Mouse (Mus musculus): ENCODE data around the gene Etl4. TPM values are rescaled to one million over a fixed set of nuclear protein-coding genes. Genes with fewer than 3 reads are reported as not detected.

The Etl4 gene
- total RNA-seq, 2 experiments from 2014 or later = 138 to 142 TPM

- TF ChIP-seq CTCF (IDR thresholded peaks at IDR 0.05) = no peak
- peak; percentile 18 to 44 for DNase-seq (ENCODE audit: extremely low spot score in 1 of 2, low spot score in 2 of 2)
Measured at GRCm38 (mm10) chr2:20520636-20521595, 611.3 kb downstream of the Etl4 start.

DNA sequence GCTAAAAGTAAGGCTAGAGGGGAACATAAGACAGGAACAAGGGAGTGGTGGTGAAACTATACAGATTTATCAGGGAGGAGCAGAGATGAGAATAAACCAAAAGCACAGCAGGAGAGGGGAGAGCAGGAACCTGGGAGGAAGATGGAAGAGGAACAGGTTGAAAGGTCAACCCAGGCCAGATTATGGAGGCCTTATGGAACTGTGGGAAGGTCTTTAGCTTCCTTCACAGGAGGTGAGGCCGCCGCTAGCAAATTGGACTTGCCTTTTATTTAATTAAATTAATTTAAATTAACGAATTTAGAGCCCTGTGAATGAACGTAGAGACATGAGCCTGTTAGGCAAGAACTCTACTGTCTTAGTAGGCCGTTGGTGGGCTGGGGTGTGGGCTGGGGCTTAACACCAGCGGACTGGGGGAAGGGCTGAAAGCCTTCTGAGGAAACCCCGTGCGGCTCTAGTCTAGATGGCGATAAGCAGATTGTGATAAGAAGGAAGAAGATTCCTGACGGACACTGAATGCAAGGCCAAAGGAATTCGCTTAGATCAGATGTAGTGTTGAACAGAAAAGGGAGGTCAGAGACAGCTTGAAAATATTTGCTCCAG is 612.2 kb downstream of the Etl4 start:
- Histone ChIP-seq H3K4me3 (no peak overlapping the region), H3K27ac (no peak overlapping the region)
- TF ChIP-seq CTCF (IDR thresholded peaks at IDR 0.05) = no peak
- intact Hi-C loops (cut with DNase I) = no loop called here
- DNase-seq (ENCODE audit: extremely low spot score in 1 of 2, low spot score in 2 of 2) = no peak

More at GRCm38 (mm10) chr2:20520636-20521595, 611.3 kb downstream of the Etl4 start:
- intact Hi-C loops (cut with DNase I) = no loop called here
- H3K4me3 ChIP-seq = peak overlapping the region; percentile 25
- no peak overlapping the region for H3K27ac ChIP-seq

DNA sequence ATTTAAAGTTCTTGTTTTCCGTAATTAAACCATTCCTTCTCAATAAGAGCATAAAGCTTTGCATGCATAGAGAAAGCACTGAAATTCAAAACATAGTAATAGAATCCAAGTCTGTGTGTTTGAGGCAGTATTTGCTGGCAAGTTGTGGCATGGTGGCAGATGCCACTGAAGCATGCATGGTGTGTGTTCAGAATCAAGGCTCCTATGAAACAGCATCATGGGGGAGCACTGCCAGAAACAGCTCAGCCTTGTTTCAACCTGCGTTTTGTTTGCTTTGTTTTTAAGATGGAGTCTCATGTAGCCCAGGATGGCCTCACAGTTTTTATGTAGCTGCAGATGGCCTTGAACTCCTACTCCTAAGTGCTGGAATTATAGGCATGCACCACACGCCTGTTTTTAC is 614.1 kb downstream of the Etl4 start:
- TF ChIP-seq CTCF (IDR thresholded peaks at IDR 0.05) = no peak
- DNase-seq (ENCODE audit: extremely low spot score in 1 of 2, low spot score in 2 of 2) = no peak
- intact Hi-C loops (cut with DNase I) = no loop called here

DNA sequence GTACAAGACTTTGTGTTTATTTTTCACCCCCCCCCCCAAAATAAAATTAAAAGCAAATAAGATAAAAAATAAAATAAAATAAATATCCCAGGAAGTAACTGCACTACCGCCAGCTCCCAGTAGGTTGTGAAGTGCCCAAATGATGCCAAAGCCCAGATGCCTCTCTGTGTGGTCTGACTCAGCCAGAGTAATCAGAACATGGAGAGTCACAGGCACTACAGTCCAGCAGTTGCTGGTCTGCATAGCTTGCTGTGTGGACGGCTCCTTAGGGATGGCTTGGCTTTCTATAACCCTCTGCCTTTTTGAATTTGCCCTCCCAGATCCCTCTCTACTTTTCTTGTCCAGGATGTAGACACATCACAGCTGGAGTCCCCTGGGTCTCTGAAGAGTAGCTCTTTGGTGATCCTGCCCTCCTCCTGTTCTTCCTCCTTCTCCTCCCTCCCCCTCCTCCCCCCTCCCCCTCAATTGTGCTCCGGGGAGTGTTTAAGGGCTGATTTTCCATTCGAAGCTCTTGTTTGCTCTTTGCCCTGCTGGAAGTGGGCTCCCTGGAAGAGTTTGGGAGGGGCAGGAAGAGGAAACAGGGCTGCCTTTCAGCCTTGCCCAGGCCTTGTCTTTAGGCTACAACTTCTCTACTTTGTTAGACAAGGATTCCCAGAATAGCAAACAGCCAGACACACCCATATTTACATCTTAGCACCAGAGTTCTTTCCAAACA is 616.5 kb downstream of the Etl4 start:
- no peak for DNase-seq (ENCODE audit: extremely low spot score in 1 of 2, low spot score in 2 of 2)
- H3K27ac ChIP-seq = no peak overlapping the region
- intact Hi-C loops (cut with DNase I) = no loop called here
- H3K4me3 ChIP-seq = no peak overlapping the region
- TF ChIP-seq CTCF (IDR thresholded peaks at IDR 0.05) = peak; percentile 25; the same call in 1 of the 2 replicates

More for the DNA sequence above, 614.1 kb downstream of the Etl4 start:
- no peak overlapping the region for H3K27ac ChIP-seq
- H3K4me3 ChIP-seq = no peak overlapping the region

DNA sequence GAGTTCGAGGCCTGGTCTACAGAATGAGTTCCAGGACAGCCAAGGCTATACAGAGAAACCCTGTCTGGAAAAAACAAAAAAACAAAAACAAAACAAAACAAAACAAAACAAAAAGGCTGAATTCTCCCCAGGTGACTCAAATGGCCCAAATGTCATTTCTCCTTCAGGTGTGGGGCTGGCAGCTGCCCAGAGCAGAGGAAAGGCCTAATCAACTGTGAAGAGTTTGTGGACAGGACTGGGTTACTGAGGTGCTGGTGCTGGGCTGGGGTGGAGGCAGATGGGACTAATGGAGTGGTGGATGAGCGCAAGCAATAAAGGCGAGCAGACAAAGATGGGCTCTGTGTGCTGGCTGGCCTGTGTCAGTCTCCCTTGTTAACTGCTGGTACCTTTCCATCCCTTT is 617.3 kb downstream of the Etl4 start:
- intact Hi-C loops (cut with DNase I) = no loop called here
- no peak for TF ChIP-seq CTCF (IDR thresholded peaks at IDR 0.05)
- H3K4me3 ChIP-seq = no peak overlapping the region
- no peak for DNase-seq (ENCODE audit: extremely low spot score in 1 of 2, low spot score in 2 of 2)
- no peak overlapping the region for H3K27ac ChIP-seq

- TF ChIP-seq CTCF (IDR thresholded peaks at IDR 0.05) = no peak
- no peak for DNase-seq (ENCODE audit: extremely low spot score in 1 of 2, low spot score in 2 of 2)
- Histone ChIP-seq H3K4me3 (no peak overlapping the region), H3K27ac (no peak overlapping the region)
- intact Hi-C loops (cut with DNase I) = no loop called here
Measured at GRCm38 (mm10) chr2:20532623-20533022, 623.0 kb downstream of the Etl4 start.

DNA sequence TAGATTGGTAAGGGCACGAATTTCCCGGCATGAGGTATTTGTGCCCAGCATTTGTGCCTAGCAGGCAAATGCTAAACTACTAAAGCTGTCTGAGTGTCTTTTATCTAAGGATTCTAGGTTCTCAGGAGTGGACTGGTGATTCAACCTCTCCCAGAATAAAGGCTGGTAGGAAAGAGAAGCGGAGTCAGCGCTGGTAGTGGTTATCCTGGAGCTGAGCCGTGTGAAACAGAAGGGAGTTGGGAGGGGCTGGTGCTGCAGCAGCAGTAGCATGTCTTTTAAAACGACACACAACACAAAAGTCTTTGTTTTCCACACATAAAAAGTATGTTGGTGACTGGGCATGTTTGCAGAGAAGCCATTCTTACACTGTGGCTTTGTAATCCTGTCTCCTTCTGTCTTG is 628.2 kb downstream of the Etl4 start:
- TF ChIP-seq CTCF (IDR thresholded peaks at IDR 0.05) = no peak
- Histone ChIP-seq H3K27ac (no peak overlapping the region), H3K4me3 (no peak overlapping the region)
- no peak for DNase-seq (ENCODE audit: extremely low spot score in 1 of 2, low spot score in 2 of 2)
- intact Hi-C loops (cut with DNase I) = no loop called here

GRCm38 (mm10) chr2:20538871-20539270 is 629.3 kb downstream of the Etl4 start:
- no peak overlapping the region for H3K4me3 ChIP-seq
- no peak for DNase-seq (ENCODE audit: extremely low spot score in 1 of 2, low spot score in 2 of 2)
- H3K27ac ChIP-seq = no peak overlapping the region
- TF ChIP-seq CTCF (IDR thresholded peaks at IDR 0.05) = no peak
- intact Hi-C loops (cut with DNase I) = no loop called here

- H3K27ac ChIP-seq = no peak overlapping the region
- TF ChIP-seq CTCF (IDR thresholded peaks at IDR 0.05) = no peak
- H3K4me3 ChIP-seq = no peak overlapping the region
- DNase-seq (ENCODE audit: extremely low spot score in 1 of 2, low spot score in 2 of 2) = no peak
- intact Hi-C loops (cut with DNase I) = no loop called here
Measured at GRCm38 (mm10) chr2:20541261-20541660, 631.7 kb downstream of the Etl4 start.

GRCm38 (mm10) chr2:20542286-20542685 is 632.7 kb downstream of the Etl4 start:
- DNase-seq (ENCODE audit: extremely low spot score in 1 of 2, low spot score in 2 of 2) = no peak
- Histone ChIP-seq H3K27ac (no peak overlapping the region), H3K4me3 (no peak overlapping the region)
- no peak for TF ChIP-seq CTCF (IDR thresholded peaks at IDR 0.05)
- intact Hi-C loops (cut with DNase I) = no loop called here

DNA sequence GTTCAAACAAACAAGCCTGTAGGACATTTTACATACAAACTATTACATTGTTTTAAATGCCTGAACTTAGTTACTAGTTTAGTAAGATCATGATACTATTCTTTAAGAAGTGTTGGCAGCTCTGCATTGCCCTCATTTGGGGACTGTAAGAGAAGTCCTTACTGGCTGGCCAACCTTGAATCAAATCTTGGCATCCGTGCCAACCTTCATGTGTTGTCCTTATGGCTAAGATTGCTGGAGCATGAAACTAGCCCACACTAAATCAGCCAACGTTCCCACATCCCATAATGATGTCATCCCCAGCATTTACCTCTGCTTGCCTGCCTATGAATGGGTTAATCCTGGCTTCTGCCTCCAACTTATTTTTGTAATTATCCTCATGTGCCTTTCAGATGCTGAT is 636.0 kb downstream of the Etl4 start:
- intact Hi-C loops (cut with DNase I) = no loop called here
- no peak overlapping the region for H3K27ac ChIP-seq
- H3K4me3 ChIP-seq = no peak overlapping the region
- no peak for TF ChIP-seq CTCF (IDR thresholded peaks at IDR 0.05)
- DNase-seq (ENCODE audit: extremely low spot score in 1 of 2, low spot score in 2 of 2) = no peak

Data from left cerebral cortex, adult 2 months (tissue).